ENCODE assay signal across 10 mouse cellular contexts in the genomic region with DNA sequence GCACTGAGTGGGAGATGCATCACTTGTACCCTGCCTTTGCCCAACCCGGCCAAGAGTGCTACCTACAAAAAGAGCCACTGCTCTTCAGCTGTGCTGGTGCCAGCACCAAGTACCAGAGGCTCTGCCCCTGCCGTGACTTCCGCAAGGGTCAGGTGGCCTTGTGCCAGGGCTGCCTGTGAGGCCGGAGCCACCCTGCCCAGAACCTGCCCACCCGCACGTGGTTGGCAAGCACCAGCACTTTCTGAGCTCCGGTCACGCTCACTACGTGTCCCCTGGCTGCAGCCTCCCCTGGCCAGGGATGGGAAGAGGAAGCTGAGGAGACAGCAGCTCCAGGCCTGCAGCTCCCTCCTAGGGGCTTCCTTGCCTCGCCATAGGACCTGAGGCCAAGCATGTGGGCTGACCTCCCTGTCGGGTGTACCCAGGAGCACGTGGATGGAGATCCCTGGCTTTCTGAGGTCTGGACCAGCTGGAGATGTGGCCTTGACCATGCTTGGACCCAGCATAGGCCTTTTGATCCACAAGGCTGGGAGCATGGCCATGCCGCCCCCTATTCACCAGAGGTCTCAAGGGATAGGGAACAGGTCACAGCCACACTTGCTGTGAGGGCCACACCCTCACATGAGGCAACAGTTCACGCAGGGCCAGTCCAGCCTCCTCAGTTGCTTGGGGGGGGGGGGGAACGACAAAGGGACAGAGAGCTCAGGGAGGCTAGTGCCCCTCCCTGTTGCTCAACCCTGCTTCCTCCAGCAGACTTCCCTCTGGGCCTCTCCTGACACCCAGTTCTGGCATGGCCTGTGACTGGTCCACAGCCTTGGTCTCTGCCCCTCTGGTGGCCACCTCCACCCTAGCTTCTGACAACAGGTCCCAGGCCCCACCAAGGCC.
DNase-seq lines count a peak whose midpoint lies in the region; ATAC-seq lines count a peak whose summit lies in the region.
"Had no signal": no experiment of that assay in that cellular context is flagged by ENCODE, and none has a peak within 500 bp of the region (broad histone marks: within the 10 kb centered on the region; RNA-seq: fewer than 3 reads in every experiment).

No protein-coding gene starts in this region.

- intact Hi-C loops in heart, postnatal 10 days (cut with DNase I) = no loop called here

- no peaks in the 10 kb centered on the region for H3K9me3 ChIP-seq in hindbrain, embryonic 13.5 days
- no peaks in the 10 kb centered on the region for H3K9me3 ChIP-seq in hindbrain, embryonic 11.5 days (ENCODE audit: control insufficient read depth, low read length)

- H3K27me3 ChIP-seq in hindbrain, embryonic 13.5 days = no peaks in the 10 kb centered on the region
- H3K27me3 ChIP-seq in hindbrain, embryonic 11.5 days (ENCODE audit: control insufficient read depth, insufficient read depth, low read length) = no peaks in the 10 kb centered on the region

- DNase-seq in cerebellum, adult 18-20 months = peak; percentile 11 to 13
- DNase-seq in cerebellum, adult 8-10 months = no peak
- DNase-seq in hindbrain, embryonic 11.5 days (ENCODE audit: low spot score) = no peak
- DNase-seq in heart, postnatal 10 days = peak; percentile 11 to 24
- DNase-seq in lung, postnatal 4 days = peak; percentile 27 to 53
- no peak for DNase-seq in layer of hippocampus, postnatal 36 days
- DNase-seq in kidney, adult 11 months = no peak

- ATAC-seq in hindbrain, embryonic 13.5 days (ENCODE audit: low FRiP score) = no peak
- no peak for ATAC-seq in hindbrain, embryonic 11.5 days (ENCODE audit: low FRiP score)
- ATAC-seq: intestine, postnatal 0 days had no signal

- 0 out of 2 replicates have a peak overlapping the region, but pooled peaks have one; percentile 35 for H3K9ac ChIP-seq in hindbrain, embryonic 13.5 days
- no peak overlapping the region for H3K9ac ChIP-seq in hindbrain, embryonic 11.5 days (ENCODE audit: low read depth, low read length)

- peaks cover 55% of the 10 kb centered on the region for H3K36me3 ChIP-seq in hindbrain, embryonic 13.5 days
- H3K36me3 ChIP-seq in hindbrain, embryonic 11.5 days (ENCODE audit: control insufficient read depth, insufficient read depth, low read length) = no peaks in the 10 kb centered on the region

- no peak overlapping the region for H3K4me3 ChIP-seq in hindbrain, embryonic 13.5 days
- H3K4me3 ChIP-seq in hindbrain, embryonic 11.5 days (ENCODE audit: low read depth, low read length) = no peak overlapping the region
- H3K4me3 ChIP-seq: left cerebral cortex, adult 2 months had no signal

- H3K27ac ChIP-seq in hindbrain, embryonic 13.5 days = peak overlapping the region; percentile 18; the same call in 1 of the 2 replicates
- no peak overlapping the region for H3K27ac ChIP-seq in hindbrain, embryonic 11.5 days (ENCODE audit: low read depth, low read length)
- H3K27ac ChIP-seq: left cerebral cortex, adult 2 months had no signal

- H3K4me1 ChIP-seq in hindbrain, embryonic 13.5 days (replicated peaks) = peaks cover 29% of the 10 kb centered on the region
- no peaks in the 10 kb centered on the region for H3K4me1 ChIP-seq in hindbrain, embryonic 11.5 days (replicated peaks; ENCODE audit: control insufficient read depth, insufficient read depth, low read length)

- 87% methylated on average over 15 of the region's 15 CpGs for WGBS in hindbrain, embryonic 13.5 days
- 85% methylated on average over 14 of the region's 15 CpGs for WGBS in hindbrain, embryonic 11.5 days

- H3K4me2 ChIP-seq in hindbrain, embryonic 13.5 days = no peak overlapping the region
- H3K4me2 ChIP-seq in hindbrain, embryonic 11.5 days (replicated peaks; ENCODE audit: low read depth, low read length) = no peak overlapping the region

Comparison
In these comparisons a context has a peak if more than half of its experiments do, and no peak if none do; other contexts are left out.
1. DNase-seq: peak in cerebellum, adult 18-20 months (2 of 2), heart, postnatal 10 days (2 of 2) and lung, postnatal 4 days (2 of 2); none in cerebellum, adult 8-10 months (single experiment), hindbrain, embryonic 11.5 days (single experiment), layer of hippocampus, postnatal 36 days (0 of 2) and kidney, adult 11 months (single experiment).